Mouse (Mus musculus) limb, embryonic 11.5 days (tissue): ENCODE data around the gene 1110002E22Rik. TPM values are rescaled to one million over a fixed set of nuclear protein-coding genes. Genes with fewer than 3 reads are reported as not detected.

Experiments used
- ATAC-seq: fragments of 200-750 bp; cut with Nextera tagmentation; 2 replicates; pipeline ENCODE4 v1.8.0; 2017; ENCODE audit warnings: low read depth; ENCODE audit not compliant: insufficient number of reproducible peaks, low FRiP score, low TSS enrichment
- DNase-seq: peaks from one replicate; pipeline ENCODE4 v3.0.0-alpha.2; 2015; ENCODE audit warnings: low spot score
- H3K27ac ChIP-seq: fragments of 300-500 bp; sonication (generic); replicated peaks from 2 replicates; pipeline ENCODE4 v1.5.1; 2014; ENCODE audit warnings: low read depth, mild to moderate bottlenecking, low read length
- H3K27me3 ChIP-seq: fragments of 300-500 bp; sonication (generic); 2 replicates; pipeline ENCODE4 v1.6.1; 2014; ENCODE audit warnings: mild to moderate bottlenecking, low read length, mixed read lengths; ENCODE audit not compliant: control insufficient read depth, insufficient read depth
- H3K36me3 ChIP-seq: fragments of 300-500 bp; sonication (generic); 2 replicates; pipeline ENCODE4 v1.6.1; 2014; ENCODE audit warnings: mild to moderate bottlenecking, low read length, moderate library complexity, mixed read lengths; ENCODE audit not compliant: control insufficient read depth, insufficient read depth
- H3K4me1 ChIP-seq: fragments of 300-500 bp; sonication (generic); 2 replicates; pipeline ENCODE4 v1.6.1; 2014; ENCODE audit warnings: low read length, mixed read lengths; ENCODE audit not compliant: control insufficient read depth, insufficient read depth
- H3K4me2 ChIP-seq: fragments of 300-500 bp; sonication (generic); 2 replicates; pipeline ENCODE4 v1.6.1; 2014; ENCODE audit warnings: low read depth, mild to moderate bottlenecking, moderate library complexity; ENCODE audit not compliant: severe bottlenecking
- H3K4me3 ChIP-seq: fragments of 300-500 bp; sonication (generic); 2 replicates; pipeline ENCODE4 v1.5.1; 2014; ENCODE audit warnings: low read depth, low read length
- H3K9ac ChIP-seq: fragments of 300-500 bp; sonication (generic); 2 replicates; pipeline ENCODE4 v1.6.1; 2014; ENCODE audit warnings: mild to moderate bottlenecking, low read length
- H3K9me3 ChIP-seq: fragments of 300-500 bp; sonication (generic); 2 replicates; pipeline ENCODE4 v1.6.1; 2016; ENCODE audit warnings: low read length; ENCODE audit not compliant: control insufficient read depth
- WGBS: fragments of 180-500 bp; shearing (Covaris S2); extraction: QIAGEN DNeasy Blood & Tissue Kit; methylation state at CpG from one replicate; pipeline ENCODE4 v1.1.7; 2014; 5-methylcytosine and 5-hydroxymethylcytosine counted together
- polyA plus RNA-seq: library from polyadenylated mRNA; unstranded; fragments of >200 nt; fragmentation: Nextera tagmentation; extraction: Ambion mirVana; gene quantifications from 2 replicates; pipeline ENCODE4 v1.2.1, GENCODE M21; 2014

1110002E22Rik gene
- 0.16 and 0.18 TPM in 2 replicates for polyA plus RNA-seq

- WGBS = 82% methylated on average over 33 of the region's 33 CpGs
- DNase-seq = no peak
- Histone ChIP-seq H3K36me3 (no peaks in the 10 kb centered on the region), H3K9me3 (no peaks in the 10 kb centered on the region), H3K4me3 (no peak within 1 kb of the TSS), H3K4me1 (no peaks in the 10 kb centered on the region; the same call in 1 of the 2 replicates), H3K4me2 (no peak within 1 kb of the TSS), H3K9ac (no peak within 1 kb of the TSS), H3K27me3 (no peaks in the 10 kb centered on the region), H3K27ac (no peak within 1 kb of the TSS)
- ATAC-seq = no peak
Observed at GRCm38 (mm10) chr3:138064732-138065645, at the start of gene 1110002E22Rik. TSS of gene 1110002E22Rik (plus strand) at chr3:138065052.

- no peaks in the 10 kb centered on the region for H3K36me3 ChIP-seq
- H3K9me3 ChIP-seq = no peaks in the 10 kb centered on the region
- DNase-seq (no peak), ATAC-seq (no peak)
- H3K27me3 ChIP-seq = no peaks in the 10 kb centered on the region
- WGBS = 88% methylated on average over 12 of the region's 12 CpGs
- H3K27ac ChIP-seq = no peak overlapping the region
- H3K4me3 ChIP-seq = no peak overlapping the region
- no peak overlapping the region for H3K4me2 ChIP-seq
- H3K4me1 ChIP-seq = no peaks in the 10 kb centered on the region
- no peak overlapping the region for H3K9ac ChIP-seq
Observed at GRCm38 (mm10) chr3:138016810-138017209, 48.0 kb upstream of the 1110002E22Rik start.

- no peak for ATAC-seq
- no peak overlapping the region for H3K4me3 ChIP-seq
- no peak overlapping the region for H3K4me2 ChIP-seq
- WGBS = 95% methylated on average over 4 of the region's 4 CpGs
- no peaks in the 10 kb centered on the region for H3K27me3 ChIP-seq
- no peak overlapping the region for H3K9ac ChIP-seq
- no peaks in the 10 kb centered on the region for H3K9me3 ChIP-seq
- DNase-seq = no peak
- no peaks in the 10 kb centered on the region for H3K36me3 ChIP-seq
- H3K27ac ChIP-seq = no peak overlapping the region
- H3K4me1 ChIP-seq = no peaks in the 10 kb centered on the region
Observed at GRCm38 (mm10) chr3:138022003-138022402, 42.8 kb upstream of the 1110002E22Rik start.

GRCm38 (mm10) chr3:138022651-138023050, 42.2 kb upstream of the 1110002E22Rik start:
- ATAC-seq = no peak
- DNase-seq = no peak
- Histone ChIP-seq H3K36me3 (no peaks in the 10 kb centered on the region), H3K27ac (no peak overlapping the region), H3K4me1 (no peaks in the 10 kb centered on the region), H3K4me2 (no peak overlapping the region), H3K27me3 (no peaks in the 10 kb centered on the region), H3K9me3 (no peaks in the 10 kb centered on the region), H3K4me3 (no peak overlapping the region), H3K9ac (no peak overlapping the region)
- 85% methylated on average over 4 of the region's 4 CpGs for WGBS

GRCm38 (mm10) chr3:138026286-138026685, 38.6 kb upstream of the 1110002E22Rik start:
- ATAC-seq = no peak
- DNase-seq = no peak
- no peak overlapping the region for H3K4me2 ChIP-seq
- no peak overlapping the region for H3K9ac ChIP-seq
- H3K4me1 ChIP-seq = no peaks in the 10 kb centered on the region
- H3K27me3 ChIP-seq = no peaks in the 10 kb centered on the region
- no peak overlapping the region for H3K27ac ChIP-seq
- no peak overlapping the region for H3K4me3 ChIP-seq
- no peaks in the 10 kb centered on the region for H3K9me3 ChIP-seq
- H3K36me3 ChIP-seq = no peaks in the 10 kb centered on the region
- 77% methylated on average over 10 of the region's 10 CpGs for WGBS

- no peaks in the 10 kb centered on the region for H3K36me3 ChIP-seq
- no peak overlapping the region for H3K4me3 ChIP-seq
- H3K9me3 ChIP-seq = no peaks in the 10 kb centered on the region
- H3K4me1 ChIP-seq = no peaks in the 10 kb centered on the region
- no peak overlapping the region for H3K9ac ChIP-seq
- no peak overlapping the region for H3K27ac ChIP-seq
- 85% methylated on average over 5 of the region's 5 CpGs for WGBS
- H3K4me2 ChIP-seq = no peak overlapping the region
- H3K27me3 ChIP-seq = no peaks in the 10 kb centered on the region
- ATAC-seq (no peak), DNase-seq (no peak)
Observed at GRCm38 (mm10) chr3:138027575-138028362, 37.1 kb upstream of the 1110002E22Rik start.

- no peak for ATAC-seq
- H3K36me3 ChIP-seq = no peaks in the 10 kb centered on the region
- no peak for DNase-seq
- no peak overlapping the region for H3K27ac ChIP-seq
- no peak overlapping the region for H3K4me3 ChIP-seq
- 88% methylated on average over 5 of the region's 5 CpGs for WGBS
- no peak overlapping the region for H3K4me2 ChIP-seq
- H3K4me1 ChIP-seq = no peaks in the 10 kb centered on the region
- H3K27me3 ChIP-seq = no peaks in the 10 kb centered on the region
- no peaks in the 10 kb centered on the region for H3K9me3 ChIP-seq
- H3K9ac ChIP-seq = no peak overlapping the region
Observed at GRCm38 (mm10) chr3:138029351-138029750, 35.5 kb upstream of the 1110002E22Rik start.

- Histone ChIP-seq H3K4me1 (no peaks in the 10 kb centered on the region), H3K9ac (no peak overlapping the region), H3K4me3 (no peak overlapping the region), H3K9me3 (no peaks in the 10 kb centered on the region), H3K27me3 (no peaks in the 10 kb centered on the region), H3K36me3 (no peaks in the 10 kb centered on the region), H3K4me2 (no peak overlapping the region), H3K27ac (no peak overlapping the region)
- ATAC-seq (no peak), DNase-seq (no peak)
- WGBS = 85% methylated on average over 6 of the region's 6 CpGs
Observed at GRCm38 (mm10) chr3:138030563-138030962, 34.3 kb upstream of the 1110002E22Rik start.
